Mouse (Mus musculus): Measurements from ENCODE around the gene Fam168b.

DNA sequence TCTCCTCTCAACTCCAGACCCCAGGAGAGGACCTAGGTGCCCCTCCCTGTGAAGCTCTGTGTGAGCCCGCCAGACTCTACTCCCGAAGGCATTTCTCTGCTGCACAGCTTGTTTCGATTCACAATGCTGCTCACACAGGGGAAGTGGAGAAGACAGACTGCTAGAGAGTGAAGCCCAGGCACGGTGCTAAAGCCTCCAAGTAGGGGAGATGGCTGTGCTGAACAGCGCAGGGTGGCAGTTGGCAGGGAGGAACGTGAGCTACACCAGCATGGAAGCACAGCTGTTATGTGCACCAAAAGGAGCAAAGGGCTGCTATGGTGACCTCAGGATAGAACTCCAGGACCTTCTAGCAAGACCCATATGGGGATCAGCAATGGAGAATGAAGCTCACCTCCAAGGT, 74.0 kb downstream of the Fam168b start:
- TF ChIP-seq POLR2A (IDR thresholded peaks at IDR 0.05; ENCODE audit: insufficient read depth, low read depth, low read length) (no peak), EP300 (IDR thresholded peaks at IDR 0.05; ENCODE audit: insufficient read depth, low read depth, low read length) (no peak), CTCF (IDR thresholded peaks at IDR 0.05) (no peak)
